Mouse (Mus musculus) kidney, postnatal 0 days (tissue): ENCODE results near the gene Gm36864. TPM values are rescaled to one million over a fixed set of nuclear protein-coding genes. Genes with fewer than 3 reads are reported as not detected.

ENCODE experiments used
- ATAC-seq: fragments of 200-750 bp; cut with Nextera tagmentation; replicated peaks from 2 replicates; pipeline ENCODE4 v1.8.0; 2017; ENCODE audit warnings: low read depth, moderate number of reproducible peaks, moderate TSS enrichment, moderate library complexity; ENCODE audit not compliant: low FRiP score
- DNase-seq: peaks from one replicate; pipeline ENCODE4 v3.0.0-alpha.2; 2016; ENCODE audit warnings: low spot score
- H3K27ac ChIP-seq: fragments of 300-500 bp; sonication (generic); 2 replicates; pipeline ENCODE4 v1.5.1; 2014; ENCODE audit warnings: mild to moderate bottlenecking
- H3K27me3 ChIP-seq: fragments of 300-500 bp; sonication (generic); 2 replicates; pipeline ENCODE4 v1.6.1; 2014; ENCODE audit warnings: low read length, mixed read lengths; ENCODE audit not compliant: insufficient read depth
- H3K36me3 ChIP-seq: fragments of 300-500 bp; sonication (generic); 2 replicates; pipeline ENCODE4 v1.6.1; 2014; ENCODE audit warnings: low read length, mixed read lengths; ENCODE audit not compliant: insufficient read depth
- H3K4me1 ChIP-seq: fragments of 300-500 bp; sonication (generic); replicated peaks from 2 replicates; pipeline ENCODE4 v1.6.1; 2014; ENCODE audit warnings: antibody characterized with exemption, low read length, mixed read lengths; ENCODE audit not compliant: insufficient read depth
- H3K4me2 ChIP-seq: fragments of 300-500 bp; sonication (generic); 2 replicates; pipeline ENCODE4 v1.6.1; 2014; ENCODE audit warnings: mild to moderate bottlenecking, low read length, moderate library complexity, mixed read lengths
- H3K4me3 ChIP-seq: fragments of 300-500 bp; sonication (generic); replicated peaks from 2 replicates; pipeline ENCODE4 v1.5.1; 2014; ENCODE audit warnings: low read depth, low read length
- H3K9ac ChIP-seq: fragments of 300-500 bp; sonication (generic); 2 replicates; pipeline ENCODE4 v1.6.1; 2014; ENCODE audit warnings: low read depth, low read length
- H3K9me3 ChIP-seq: fragments of 300-500 bp; sonication (generic); replicated peaks from 2 replicates; pipeline ENCODE4 v1.6.1; 2016; ENCODE audit warnings: low read length, inconsistent platforms, mixed read lengths
- CTCF ChIP-seq: IDR thresholded peaks from 2 replicates; pipeline ENCODE4 v1.5.1; 2016; ENCODE audit warnings: antibody characterized with exemption, low read depth, mild to moderate bottlenecking, moderate library complexity
- WGBS: fragments of 180-500 bp; shearing (Covaris S2); extraction: QIAGEN DNeasy Blood & Tissue Kit; methylation state at CpG from one replicate; pipeline ENCODE4 v1.1.7; 2014; 5-methylcytosine and 5-hydroxymethylcytosine counted together
- polyA plus RNA-seq: library from polyadenylated mRNA; unstranded; fragments of >200 nt; fragmentation: Nextera tagmentation; extraction: Ambion mirVana; gene quantifications from 2 replicates; pipeline ENCODE4 v1.2.1, GENCODE M21; 2015

Gm36864 gene
- polyA plus RNA-seq, 1 experiment from 2014 or later: not detected

DNA sequence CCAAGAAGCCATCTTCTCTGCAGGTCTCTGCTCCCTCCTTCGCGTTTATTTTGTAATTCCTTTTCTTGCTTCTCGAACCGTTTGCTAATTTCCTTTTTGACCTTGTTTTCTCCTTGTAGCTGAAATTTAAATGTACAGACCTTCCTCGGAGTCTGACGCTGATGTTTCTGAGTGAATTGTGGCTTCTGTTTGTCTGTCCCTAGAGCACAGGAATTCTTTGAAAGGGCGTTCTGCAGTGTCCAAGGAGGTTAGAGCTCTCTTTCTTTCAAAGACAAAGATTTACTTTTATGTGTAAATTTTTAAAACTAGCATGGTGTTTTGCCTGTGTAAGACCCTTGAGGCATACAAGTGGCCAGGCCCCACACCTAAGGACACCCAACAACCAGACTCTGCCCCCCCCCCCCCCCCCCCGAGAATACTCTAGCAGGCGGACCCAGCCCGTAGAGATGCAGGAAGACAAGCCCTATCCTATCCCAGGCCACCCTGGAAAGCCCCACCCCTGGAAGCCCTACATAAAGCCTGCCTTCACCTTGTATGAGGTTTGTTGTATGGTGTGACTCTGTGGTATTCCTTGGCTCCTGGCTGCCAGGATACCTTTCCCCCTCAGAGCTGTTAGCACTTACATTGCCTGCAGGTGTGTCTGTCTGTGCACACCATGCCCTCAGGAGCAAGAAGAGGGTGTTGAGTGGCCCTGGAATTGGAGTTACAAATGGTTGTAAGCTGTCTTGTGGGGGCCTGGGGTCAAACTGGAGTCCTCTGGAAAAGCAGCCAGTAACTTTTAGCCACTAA is 40.7 kb downstream of the Gm36864 start:
- 72% methylated on average over 10 of the region's 10 CpGs for WGBS
- Histone ChIP-seq H3K4me3 (no peak overlapping the region), H3K9me3 (no peaks in the 10 kb centered on the region), H3K4me2 (no peak overlapping the region), H3K9ac (no peak overlapping the region), H3K27ac (no peak overlapping the region), H3K27me3 (no peaks in the 10 kb centered on the region), H3K36me3 (no peaks in the 10 kb centered on the region), H3K4me1 (no peaks in the 10 kb centered on the region)
- ATAC-seq (no peak), DNase-seq (no peak)
- TF ChIP-seq CTCF: no peak

DNA sequence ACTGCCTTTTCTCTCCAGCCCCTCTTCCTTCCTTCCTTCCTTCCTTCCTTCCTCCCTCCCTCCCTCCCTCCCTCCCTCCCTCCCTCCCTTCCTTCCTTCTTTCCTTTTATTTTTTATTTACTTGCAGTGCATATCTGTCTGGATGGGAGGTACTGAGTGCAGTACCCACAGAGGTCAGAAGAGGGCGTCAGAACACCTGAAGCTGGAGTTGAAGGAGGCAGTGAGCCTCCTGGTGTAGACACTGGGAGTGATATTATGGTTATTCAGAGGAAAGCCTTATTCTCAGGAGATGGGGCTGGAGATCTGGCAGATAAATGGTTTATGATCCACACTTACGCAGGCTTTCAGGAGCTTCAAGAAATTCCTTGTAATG is 41.3 kb downstream of the Gm36864 start:
- ATAC-seq: no peak
- H3K4me3 ChIP-seq: no peak overlapping the region
- no peaks in the 10 kb centered on the region for H3K9me3 ChIP-seq
- TF ChIP-seq CTCF: peak; percentile 56
- 45% methylated on average over 2 of the region's 2 CpGs for WGBS
- no peak overlapping the region for H3K4me2 ChIP-seq
- H3K36me3 ChIP-seq: no peaks in the 10 kb centered on the region
- H3K27ac ChIP-seq: no peak overlapping the region
- H3K27me3 ChIP-seq: no peaks in the 10 kb centered on the region
- no peaks in the 10 kb centered on the region for H3K4me1 ChIP-seq
- DNase-seq: no peak
- H3K9ac ChIP-seq: no peak overlapping the region

DNA sequence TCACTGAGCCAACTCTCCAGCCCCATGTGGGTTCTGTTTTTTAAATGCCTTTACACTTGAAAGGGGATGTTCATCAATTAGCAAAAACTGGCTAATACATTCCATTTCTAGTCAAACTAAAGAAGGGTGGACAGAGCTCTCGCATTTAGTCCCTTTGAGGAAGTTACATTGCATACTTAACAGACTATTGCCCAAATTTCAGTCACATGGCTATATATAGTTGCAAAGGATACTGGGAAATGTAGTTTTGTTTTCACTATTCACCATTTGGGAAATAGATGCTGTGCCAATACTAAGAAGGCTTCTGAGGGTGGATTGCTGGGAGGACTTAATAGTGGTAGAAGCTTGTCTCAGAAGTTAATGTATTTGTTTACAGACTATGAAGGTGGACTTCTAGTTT is 45.0 kb downstream of the Gm36864 start:
- no peak overlapping the region for H3K4me2 ChIP-seq
- ATAC-seq: no peak
- TF ChIP-seq CTCF: no peak
- no peaks in the 10 kb centered on the region for H3K9me3 ChIP-seq
- H3K27me3 ChIP-seq: no peaks in the 10 kb centered on the region
- H3K36me3 ChIP-seq: no peaks in the 10 kb centered on the region
- H3K4me3 ChIP-seq: no peak overlapping the region
- WGBS: 54% methylated on average over 1 of the region's 1 CpGs
- no peak overlapping the region for H3K9ac ChIP-seq
- no peak for DNase-seq
- H3K4me1 ChIP-seq: no peaks in the 10 kb centered on the region
- H3K27ac ChIP-seq: no peak overlapping the region

DNA sequence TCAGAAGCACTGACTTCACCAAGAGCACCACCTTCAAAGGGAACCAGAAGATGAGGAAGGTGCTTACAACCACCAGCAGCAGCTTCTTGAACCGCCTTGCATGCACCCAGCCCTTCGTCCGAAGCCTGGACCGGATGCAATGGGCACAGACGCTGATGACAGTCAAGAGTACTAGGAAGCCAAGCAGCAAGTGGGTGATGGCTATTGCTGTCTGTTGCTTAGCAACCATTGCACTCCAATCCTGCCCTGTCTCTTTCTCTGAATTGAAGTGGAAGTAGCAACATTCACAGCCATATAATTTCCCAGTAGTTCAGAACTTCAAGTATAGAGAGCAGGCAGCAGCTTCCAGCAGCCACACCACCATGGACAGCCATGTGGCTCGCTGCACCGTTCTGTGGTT is 45.6 kb downstream of the Gm36864 start:
- 75% methylated on average over 7 of the region's 7 CpGs for WGBS
- H3K36me3 ChIP-seq: no peaks in the 10 kb centered on the region
- H3K27ac ChIP-seq: no peak overlapping the region
- no peaks in the 10 kb centered on the region for H3K27me3 ChIP-seq
- ATAC-seq (no peak), DNase-seq (no peak)
- TF ChIP-seq CTCF: no peak
- H3K9me3 ChIP-seq: no peaks in the 10 kb centered on the region
- no peaks in the 10 kb centered on the region for H3K4me1 ChIP-seq
- H3K4me2 ChIP-seq: no peak overlapping the region
- H3K4me3 ChIP-seq: no peak overlapping the region
- H3K9ac ChIP-seq: no peak overlapping the region

DNA sequence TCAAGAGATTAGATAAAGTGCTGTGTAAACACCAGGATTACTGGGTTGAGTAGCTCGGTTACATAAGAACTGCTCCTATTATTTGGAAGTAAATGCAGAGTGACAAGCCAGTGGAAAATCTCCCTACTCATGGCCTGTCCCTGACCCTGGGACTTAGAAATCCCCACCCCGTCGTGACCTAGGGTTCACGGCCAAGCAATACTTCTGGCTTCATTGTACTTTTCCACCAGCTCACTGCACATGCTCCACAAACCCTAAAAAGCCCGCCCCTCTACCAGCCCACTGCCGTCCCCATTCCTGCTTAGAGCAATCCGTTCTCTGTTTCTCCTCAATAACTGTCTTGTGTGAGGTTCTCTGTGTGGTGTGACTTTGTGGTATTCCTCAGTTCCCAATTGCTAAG is 51.8 kb downstream of the Gm36864 start:
- H3K9me3 ChIP-seq: no peaks in the 10 kb centered on the region
- no peaks in the 10 kb centered on the region for H3K27me3 ChIP-seq
- DNase-seq (no peak), ATAC-seq (no peak)
- no peak overlapping the region for H3K4me3 ChIP-seq
- TF ChIP-seq CTCF: no peak
- H3K9ac ChIP-seq: no peak overlapping the region
- H3K36me3 ChIP-seq: no peaks in the 10 kb centered on the region
- no peak overlapping the region for H3K4me2 ChIP-seq
- WGBS: 74% methylated on average over 7 of the region's 7 CpGs
- no peak overlapping the region for H3K27ac ChIP-seq
- no peaks in the 10 kb centered on the region for H3K4me1 ChIP-seq

DNA sequence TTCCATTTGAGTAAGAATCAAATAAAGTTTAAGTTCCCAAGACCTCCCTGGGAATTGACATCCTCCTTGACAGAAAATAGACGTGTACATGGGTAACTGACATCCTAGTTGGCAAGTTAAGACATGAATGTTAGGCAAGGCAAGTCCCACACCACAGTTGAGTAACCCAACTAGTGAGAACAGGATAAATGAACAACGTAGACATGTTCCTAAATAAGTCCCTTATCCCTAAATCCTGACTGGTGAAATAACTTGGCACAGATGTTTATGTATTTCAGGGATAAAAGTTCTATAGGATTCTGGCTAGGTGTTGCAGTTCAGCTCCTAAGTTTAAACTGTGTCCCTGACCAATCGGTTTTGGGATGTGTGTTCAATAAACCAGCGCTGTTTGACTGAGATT is 55.0 kb downstream of the Gm36864 start:
- H3K9ac ChIP-seq: no peak overlapping the region
- no peaks in the 10 kb centered on the region for H3K27me3 ChIP-seq
- H3K36me3 ChIP-seq: no peaks in the 10 kb centered on the region
- H3K9me3 ChIP-seq: no peaks in the 10 kb centered on the region
- DNase-seq (no peak), ATAC-seq (no peak)
- 77% methylated on average over 4 of the region's 4 CpGs for WGBS
- no peak overlapping the region for H3K4me2 ChIP-seq
- no peak overlapping the region for H3K4me3 ChIP-seq
- TF ChIP-seq CTCF: no peak
- no peaks in the 10 kb centered on the region for H3K4me1 ChIP-seq
- no peak overlapping the region for H3K27ac ChIP-seq

DNA sequence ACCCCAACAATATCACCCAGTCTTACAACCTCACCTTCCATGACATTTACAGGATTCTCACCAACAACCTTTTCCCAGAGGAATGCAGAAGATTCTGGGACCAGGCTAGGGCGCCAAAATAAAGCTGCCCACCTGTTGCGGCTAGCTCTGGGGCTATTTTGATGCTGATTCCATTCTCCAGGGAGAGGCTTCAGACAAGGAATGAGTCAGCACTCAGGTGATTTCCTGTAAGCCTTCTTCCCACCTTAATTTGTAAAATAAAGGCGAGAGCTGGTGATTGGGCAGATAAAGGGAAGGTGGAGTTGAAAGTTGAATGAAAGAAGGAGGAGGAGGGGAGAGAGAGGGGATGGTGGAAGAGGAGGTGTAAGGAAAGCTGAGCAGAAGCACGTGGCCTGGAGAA is 55.4 kb downstream of the Gm36864 start:
- Histone ChIP-seq H3K4me3 (no peak overlapping the region), H3K36me3 (no peaks in the 10 kb centered on the region), H3K4me1 (no peaks in the 10 kb centered on the region), H3K27ac (no peak overlapping the region), H3K27me3 (no peaks in the 10 kb centered on the region), H3K9ac (no peak overlapping the region), H3K4me2 (no peak overlapping the region), H3K9me3 (no peaks in the 10 kb centered on the region)
- DNase-seq (no peak), ATAC-seq (no peak)
- 51% methylated on average over 4 of the region's 4 CpGs for WGBS
- no peak for TF ChIP-seq CTCF

Other genes with a start within 250 kb of the Gm36864 start
- gene Klk1b11, start 240.3 kb upstream of the Gm36864 start, polyA plus RNA-seq: 0.22 TPM in 2 replicates
- not detected in 2 replicates for gene Klk1b26, start 224.0 kb upstream of the Gm36864 start, polyA plus RNA-seq
- gene Klk1b27, start 183.9 kb upstream of the Gm36864 start, polyA plus RNA-seq: 0.22 TPM in 1 of 2 replicates, not detected in the other
- gene Klk1b21, start 133.8 kb upstream of the Gm36864 start, polyA plus RNA-seq: not detected in 2 replicates
- gene Klk1b22, start 123.5 kb upstream of the Gm36864 start, polyA plus RNA-seq: 0.18 TPM in 1 of 2 replicates, not detected in the other
- not detected in 2 replicates for gene Klk1b16, start 99.4 kb upstream of the Gm36864 start, polyA plus RNA-seq
- 0.17 and 0.74 TPM in 2 replicates for gene Klk1b24, start 47.9 kb upstream of the Gm36864 start, polyA plus RNA-seq
- gene Klk1b3, start 38.0 kb upstream of the Gm36864 start, polyA plus RNA-seq: 0.36 and 0.47 TPM in 2 replicates
- 0.18 and 0.23 TPM in 2 replicates for gene Klk1b4, start 28.7 kb upstream of the Gm36864 start, polyA plus RNA-seq
- 0.33 and 0.71 TPM in 2 replicates for gene Klk1b5, start 20.2 kb upstream of the Gm36864 start, polyA plus RNA-seq
- 83.3 and 125 TPM in 2 replicates for gene Klk1, start 10.8 kb upstream of the Gm36864 start, polyA plus RNA-seq
- gene 1700028J19Rik, start 10.5 kb downstream of the Gm36864 start, polyA plus RNA-seq: 5.7 and 6.0 TPM in 2 replicates
- gene 2410002F23Rik, start 10.5 kb downstream of the Gm36864 start, polyA plus RNA-seq: 125 and 133 TPM in 2 replicates
- gene Acp4, start 21.2 kb downstream of the Gm36864 start, polyA plus RNA-seq: not detected in 2 replicates
- gene Gm15517, start 25.3 kb downstream of the Gm36864 start, polyA plus RNA-seq: not detected in 2 replicates
- 5.1 and 6.0 TPM in 2 replicates for gene Clec11a, start 70.7 kb downstream of the Gm36864 start, polyA plus RNA-seq
- 0.68 and 1.1 TPM in 2 replicates for gene Shank1, start 74.1 kb downstream of the Gm36864 start, polyA plus RNA-seq
- gene Syt3, start 147.9 kb downstream of the Gm36864 start, polyA plus RNA-seq: 3.3 and 3.5 TPM in 2 replicates
- gene 1700008O03Rik, start 149.6 kb downstream of the Gm36864 start, polyA plus RNA-seq: 1.3 and 1.4 TPM in 2 replicates
- 0.26 and 0.42 TPM in 2 replicates for gene Lrrc4b, start 192.8 kb downstream of the Gm36864 start, polyA plus RNA-seq
- 5.4 and 5.8 TPM in 2 replicates for gene Aspdh, start 229.2 kb downstream of the Gm36864 start, polyA plus RNA-seq
- 51.1 and 52.4 TPM in 2 replicates for gene Josd2, start 231.8 kb downstream of the Gm36864 start, polyA plus RNA-seq